Mouse (Mus musculus): ENCODE measurements at regions not wholly inside any gene's neighbourhood (a gene's known extent, or its start where the extent isn't known, plus 50 kb on each side); places are given as distances from the start of the nearest gene placed in this dataset.

DNA sequence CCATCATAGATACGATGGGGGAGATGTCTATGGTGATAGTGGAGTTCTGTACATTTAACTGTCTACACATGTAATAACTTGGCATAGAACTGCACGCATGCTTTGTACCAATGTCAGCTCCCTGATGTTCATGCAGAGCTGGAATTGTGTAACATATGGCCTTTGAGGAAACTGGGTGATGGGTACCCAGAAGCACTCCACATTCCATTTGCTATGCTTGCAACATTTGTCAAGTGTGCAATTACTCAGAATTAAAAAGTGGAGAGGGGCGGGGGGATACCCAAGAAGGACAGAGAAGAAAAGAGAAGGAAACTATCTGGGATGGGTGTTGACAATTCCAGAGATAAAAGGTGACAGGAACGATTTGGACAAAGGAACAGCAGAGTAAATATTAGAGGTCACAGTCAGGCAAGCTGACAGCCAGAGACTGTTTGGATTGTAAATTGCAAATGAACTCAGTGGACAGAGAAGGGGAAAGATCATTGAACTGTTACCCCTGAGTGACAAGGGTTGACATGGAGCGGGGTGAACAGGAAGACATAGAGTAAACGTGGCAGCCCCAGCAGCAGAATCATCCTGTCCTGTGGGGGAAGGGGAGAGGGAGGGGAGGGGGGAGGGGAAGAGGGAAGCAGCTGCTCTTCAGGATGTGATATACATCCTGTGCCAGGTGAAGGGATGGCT lies 390.1 kb upstream of the Jarid2 start:
- no peak for DNase-seq (ENCODE audit: low read depth, low spot score)

DNA sequence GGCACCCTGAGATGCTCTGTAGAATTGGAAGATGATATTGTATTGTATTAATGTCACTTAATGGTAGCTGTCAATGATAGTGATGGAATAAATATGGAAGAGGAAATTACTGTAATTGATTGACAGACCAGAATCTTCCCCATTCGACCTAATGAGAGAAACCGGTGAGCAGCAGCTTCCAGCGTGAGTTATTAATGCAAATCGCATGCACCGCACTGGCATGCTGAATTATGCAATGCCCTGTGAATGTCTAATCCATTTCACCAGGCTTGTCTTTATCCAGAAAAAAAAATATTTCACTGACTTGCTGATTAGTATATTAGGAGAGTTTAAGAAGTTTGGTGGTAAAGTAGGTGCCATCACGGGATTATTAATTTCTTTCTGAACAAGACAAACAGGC lies 384.2 kb upstream of the Jarid2 start:
- no peak for DNase-seq (ENCODE audit: low read depth, low spot score)

DNA sequence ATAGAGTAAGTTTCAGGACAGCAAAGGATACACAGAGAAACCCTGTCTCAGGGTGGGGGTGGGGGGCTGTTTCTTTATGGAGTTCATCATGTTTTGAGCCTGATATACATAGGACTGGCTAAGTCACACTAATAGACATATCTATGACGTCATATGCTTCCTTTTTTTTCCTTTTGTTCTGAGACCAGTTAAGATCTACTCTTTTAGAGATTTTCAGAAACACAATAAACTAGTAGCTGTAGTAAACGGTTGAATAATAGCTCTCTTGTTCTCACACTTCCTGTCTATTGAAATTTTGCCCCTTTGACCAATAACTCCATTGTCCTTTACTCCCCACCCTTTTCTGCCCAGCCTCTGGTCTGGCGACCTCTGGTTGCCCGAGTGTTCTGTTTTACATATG lies 382.6 kb upstream of the Jarid2 start:
- DNase-seq (ENCODE audit: low read depth, low spot score), result no peak

DNA sequence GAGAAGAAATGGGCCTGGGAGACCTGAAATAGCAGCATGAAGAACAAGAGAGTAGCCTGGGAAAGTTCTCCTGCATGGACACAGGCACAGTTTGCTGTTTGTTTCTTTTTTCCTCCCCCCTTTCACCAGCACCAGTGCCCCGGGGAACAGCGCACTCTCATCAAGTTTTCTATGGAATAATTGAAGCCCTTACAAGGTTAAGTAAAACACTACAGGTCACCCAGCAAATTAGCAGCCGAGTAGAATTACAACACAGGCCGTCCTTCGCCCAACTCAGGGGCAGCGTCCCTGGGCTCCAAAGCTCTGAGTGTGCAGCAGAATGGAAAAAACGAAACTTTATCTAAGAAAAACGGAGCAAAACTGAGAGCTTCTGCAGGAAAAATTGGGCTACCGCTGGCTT lies 381.6 kb upstream of the Jarid2 start:
- no peak for DNase-seq (ENCODE audit: low read depth, low spot score)

DNA sequence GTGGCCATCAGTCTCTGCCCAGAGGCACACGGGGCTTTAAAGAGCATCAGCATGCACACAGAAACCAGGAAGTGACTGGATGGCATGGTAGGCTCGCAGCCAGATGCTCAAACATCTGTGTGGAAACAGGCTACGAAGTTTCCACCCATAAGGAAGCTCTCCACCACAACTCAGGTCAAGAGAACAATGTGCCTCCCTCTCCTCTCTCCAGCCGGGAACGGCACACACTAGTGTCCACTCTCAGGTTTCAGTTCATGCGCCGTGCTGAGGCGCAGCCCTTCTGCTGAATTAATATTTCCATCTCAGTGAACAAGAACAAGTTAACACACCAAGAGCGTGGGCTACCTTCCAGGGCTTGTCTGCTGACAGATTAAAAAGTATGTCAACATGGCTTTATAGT lies 375.4 kb upstream of the Jarid2 start:
- DNase-seq (ENCODE audit: low read depth, low spot score), result no peak

DNA sequence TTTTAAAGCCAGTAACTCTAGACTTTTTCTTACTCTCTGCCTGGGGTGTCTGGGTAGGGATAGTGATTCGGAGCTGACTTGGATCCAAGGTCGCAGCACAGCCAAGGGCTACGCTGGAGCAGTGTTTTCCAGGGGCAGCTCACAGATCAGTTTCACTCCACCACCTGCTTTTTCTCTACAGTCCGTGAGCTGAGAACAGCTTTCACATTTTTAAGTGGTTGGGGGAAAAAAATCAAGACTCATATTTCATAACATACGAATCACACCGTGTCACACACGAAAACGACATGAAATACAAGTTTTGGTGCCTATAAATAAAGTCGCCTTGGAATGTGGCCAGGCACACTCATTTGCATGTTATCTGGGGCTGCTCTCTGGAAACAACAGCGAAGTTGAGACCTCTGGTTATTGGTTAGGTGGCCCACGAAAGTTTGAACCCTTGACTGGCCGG lies 373.5 kb upstream of the Jarid2 start:
- DNase-seq (ENCODE audit: low read depth, low spot score), result no peak

DNA sequence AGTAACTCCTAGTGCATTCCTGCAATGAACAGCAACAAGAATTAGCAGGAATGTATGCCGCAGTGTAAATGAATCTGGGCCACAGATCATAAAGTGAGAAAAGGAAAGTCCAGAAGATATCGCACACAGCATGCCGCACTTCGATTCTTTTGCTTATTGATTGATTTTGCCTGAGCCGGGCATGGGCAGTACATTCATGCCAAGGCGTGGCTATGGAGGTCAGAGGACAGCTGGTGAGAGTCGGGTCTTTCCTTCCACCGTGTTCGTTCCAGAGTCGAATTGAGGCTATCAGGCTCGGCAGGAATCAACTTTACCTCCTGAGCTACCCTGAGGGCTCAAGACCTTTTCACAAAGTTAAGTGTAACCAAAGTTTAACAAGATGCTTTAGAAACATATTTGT lies 372.3 kb upstream of the Jarid2 start:
- DNase-seq (ENCODE audit: low read depth, low spot score), result no peak

DNA sequence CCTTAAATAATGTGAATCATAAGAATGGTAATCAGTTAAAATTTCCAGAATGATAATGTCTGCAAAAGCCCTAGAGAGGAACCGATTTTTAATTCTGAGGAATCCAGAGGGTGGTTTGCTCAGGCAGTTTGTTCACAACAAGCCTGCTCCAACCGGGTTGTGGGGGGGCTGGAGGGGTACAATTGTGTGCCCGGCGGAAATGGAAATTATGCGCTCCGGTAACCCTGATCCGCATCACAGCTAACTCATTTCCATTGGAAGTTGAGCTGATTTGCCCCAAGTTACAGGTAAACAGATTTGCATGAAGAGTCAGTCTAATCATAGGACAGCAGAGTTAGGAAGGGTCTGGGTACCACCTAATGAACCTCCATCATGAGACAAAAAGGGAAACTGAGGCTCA lies 369.9 kb upstream of the Jarid2 start:
- no peak for DNase-seq (ENCODE audit: low read depth, low spot score)

DNA sequence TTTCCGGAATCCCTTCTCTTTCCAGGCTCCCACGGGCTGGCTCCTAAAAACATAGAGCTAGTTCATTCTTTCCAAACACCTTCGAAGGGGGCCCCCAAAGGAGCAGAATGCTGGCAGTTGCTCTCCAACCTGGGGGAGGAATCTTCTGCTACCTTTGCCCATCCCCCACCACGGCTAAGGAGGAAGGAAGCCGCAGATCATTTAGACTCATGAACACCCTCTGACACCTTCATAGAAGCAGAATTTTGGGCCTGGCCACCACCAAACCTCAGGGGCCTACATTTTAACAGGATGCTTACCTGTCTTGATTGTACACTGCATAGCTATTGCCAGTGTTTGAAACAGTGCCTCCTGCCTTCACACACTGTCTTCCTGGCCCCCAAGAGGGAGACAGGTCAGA lies 369.3 kb upstream of the Jarid2 start:
- no peak for DNase-seq (ENCODE audit: low read depth, low spot score)

DNA sequence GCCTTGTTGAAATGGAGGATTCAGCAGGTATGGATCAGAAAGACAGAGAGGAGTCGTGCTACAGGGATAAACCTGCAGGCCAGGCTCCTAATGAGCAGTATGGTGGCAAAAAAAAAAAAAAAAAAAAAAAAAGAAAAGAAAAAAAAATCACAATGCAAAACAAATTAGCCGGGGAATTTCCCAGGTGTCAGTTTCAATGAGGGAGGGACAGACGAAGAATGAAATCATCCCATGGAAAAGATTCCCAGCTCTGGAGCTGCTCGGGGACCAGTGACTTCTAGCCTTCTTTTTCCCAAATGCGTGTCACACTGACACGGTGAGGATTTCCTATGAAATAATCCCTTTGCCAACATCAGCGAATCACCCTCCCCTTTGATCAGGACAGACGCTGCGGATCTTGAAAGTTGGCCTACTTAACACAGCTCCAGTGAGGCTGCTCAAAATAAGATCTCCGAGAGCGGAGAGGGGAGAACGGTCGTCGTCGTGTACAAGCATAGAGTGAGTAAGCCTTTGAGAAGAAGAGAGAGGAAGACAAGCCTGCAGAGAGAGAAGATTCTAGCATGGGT lies 368.5 kb upstream of the Jarid2 start:
- DNase-seq (ENCODE audit: low read depth, low spot score), result no peak

DNA sequence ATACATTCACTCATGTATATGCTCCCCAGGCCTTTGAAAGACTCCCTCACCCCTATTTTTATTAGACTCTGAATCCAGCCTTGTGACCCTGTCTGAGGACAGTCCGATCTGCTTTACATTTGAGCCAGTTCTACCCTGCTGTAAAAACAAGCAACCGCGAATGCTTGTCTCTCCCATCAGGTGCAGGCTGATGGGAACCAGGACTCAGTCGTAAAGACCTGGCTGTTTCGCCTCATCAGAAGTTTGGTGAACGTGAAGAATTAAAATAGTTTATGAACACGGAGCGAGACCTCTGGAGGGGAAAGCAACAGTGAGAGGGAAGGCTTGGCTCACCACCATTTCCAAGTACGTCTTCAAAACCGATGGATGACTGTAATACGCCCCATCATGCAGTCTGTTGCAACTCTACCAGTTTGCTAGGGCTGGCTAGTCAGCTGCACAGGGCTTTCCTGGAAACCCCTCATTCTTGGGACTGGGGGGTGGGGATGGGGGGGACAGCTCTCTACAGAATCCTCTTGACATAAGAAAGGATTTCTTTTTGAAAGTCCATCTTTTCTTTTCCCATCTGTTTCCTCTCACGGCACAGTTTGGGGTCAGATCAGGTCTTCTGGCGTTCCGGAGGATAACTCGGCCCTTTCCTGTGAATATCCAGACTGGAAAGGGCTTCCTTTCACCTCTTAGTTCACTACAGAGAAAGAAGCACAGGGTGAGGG lies 366.8 kb upstream of the Jarid2 start:
- DNase-seq (ENCODE audit: low read depth, low spot score), result no peak

DNA sequence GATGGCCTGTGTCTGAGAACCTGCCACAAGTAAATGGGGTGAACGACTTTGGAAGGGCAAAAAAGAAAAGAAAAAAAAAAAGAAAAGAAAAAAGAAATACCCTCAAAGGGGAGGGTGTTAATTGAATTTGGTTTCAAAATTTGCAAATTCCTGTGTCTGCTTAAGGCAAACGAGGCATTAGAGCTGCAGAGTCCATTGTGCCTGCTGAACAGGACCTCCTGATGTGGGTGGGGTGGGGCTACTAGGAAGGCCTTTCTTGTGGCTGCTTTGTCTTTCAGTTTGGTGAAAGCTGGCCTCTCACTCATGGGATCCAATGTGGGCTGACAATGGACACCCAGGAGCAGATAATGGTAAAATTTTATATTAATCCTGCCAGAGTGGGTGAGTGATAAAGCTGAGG lies 366.3 kb upstream of the Jarid2 start:
- DNase-seq (ENCODE audit: low read depth, low spot score), result no peak

DNA sequence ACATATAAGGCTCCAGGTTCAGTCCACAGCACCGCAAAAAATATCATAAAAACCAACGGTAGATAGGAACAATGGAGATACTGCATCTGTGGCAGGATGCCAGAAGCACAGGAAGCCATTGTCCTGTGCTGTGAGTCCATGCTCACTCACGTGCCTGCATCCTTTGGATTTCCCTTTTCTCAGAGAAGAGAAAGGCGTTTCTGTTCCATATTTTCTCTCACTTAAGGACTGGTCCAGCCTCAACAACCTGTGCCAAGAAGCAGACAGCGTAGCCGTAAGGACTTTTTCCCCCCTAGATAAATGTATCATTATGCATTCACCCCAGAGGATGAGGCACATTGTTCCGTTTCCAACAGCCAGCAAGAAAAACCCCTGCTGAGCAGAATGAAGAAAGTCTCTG lies 360.0 kb upstream of the Jarid2 start:
- no peak for DNase-seq (ENCODE audit: low read depth, low spot score)

DNA sequence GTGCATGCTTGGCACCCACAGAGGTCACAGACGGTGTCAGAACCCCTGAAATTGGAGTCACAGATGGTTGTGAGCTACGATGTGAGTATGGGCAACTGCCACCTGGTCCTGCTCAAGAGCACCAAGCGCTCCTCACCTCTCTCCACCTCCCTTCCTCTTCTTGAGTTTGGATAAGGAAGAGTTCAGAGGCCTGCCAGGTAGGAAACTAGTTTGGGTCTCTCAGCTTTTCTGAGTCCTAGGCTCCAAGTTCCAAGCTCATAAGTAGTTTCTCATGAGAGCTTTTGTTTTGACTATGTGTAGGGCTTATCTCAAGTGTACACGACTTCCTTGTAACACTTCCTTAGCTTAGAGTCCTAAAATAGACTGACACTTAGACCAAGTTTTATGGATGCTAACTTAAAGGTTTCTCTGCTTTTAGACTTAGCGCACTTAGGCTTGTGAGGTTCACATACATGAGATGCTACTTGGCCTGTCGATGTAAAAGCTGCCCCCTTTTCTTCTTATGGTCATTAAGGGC lies 356.9 kb upstream of the Jarid2 start:
- DNase-seq (ENCODE audit: low read depth, low spot score), result no peak

DNA sequence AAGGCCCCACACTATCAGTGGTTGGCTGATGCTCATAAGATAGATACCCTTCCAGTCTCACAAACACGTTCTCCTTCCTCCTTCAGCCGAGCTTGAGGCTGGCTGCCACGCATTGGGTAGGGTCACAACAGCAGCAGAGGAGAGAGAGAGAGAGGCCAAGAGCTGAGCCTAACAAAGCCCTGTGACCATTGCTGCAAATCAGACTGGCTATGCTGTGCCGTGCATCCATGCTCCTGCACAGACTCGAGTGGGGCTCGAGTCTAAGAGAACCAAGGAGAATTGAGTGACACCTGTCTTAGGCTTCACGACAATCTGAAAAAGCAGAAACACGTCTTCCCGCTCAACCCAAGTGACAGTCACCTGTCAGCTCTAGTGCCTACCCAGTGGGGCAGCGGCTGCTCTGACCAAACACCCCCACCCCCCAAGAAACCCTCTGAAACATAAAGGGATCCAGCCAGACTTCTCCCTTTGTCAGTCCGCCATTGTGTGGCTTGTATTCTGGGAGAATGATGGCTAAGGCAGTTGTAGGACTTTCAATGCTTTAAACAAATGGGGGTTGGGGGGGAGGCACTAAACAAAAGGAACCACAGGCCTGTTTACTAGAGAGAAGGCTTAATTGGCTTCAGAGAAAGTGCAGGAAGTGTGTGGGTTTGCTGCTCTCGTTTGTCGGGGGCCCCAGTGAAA lies 353.7 kb upstream of the Jarid2 start:
- no peak for DNase-seq (ENCODE audit: low read depth, low spot score)

DNA sequence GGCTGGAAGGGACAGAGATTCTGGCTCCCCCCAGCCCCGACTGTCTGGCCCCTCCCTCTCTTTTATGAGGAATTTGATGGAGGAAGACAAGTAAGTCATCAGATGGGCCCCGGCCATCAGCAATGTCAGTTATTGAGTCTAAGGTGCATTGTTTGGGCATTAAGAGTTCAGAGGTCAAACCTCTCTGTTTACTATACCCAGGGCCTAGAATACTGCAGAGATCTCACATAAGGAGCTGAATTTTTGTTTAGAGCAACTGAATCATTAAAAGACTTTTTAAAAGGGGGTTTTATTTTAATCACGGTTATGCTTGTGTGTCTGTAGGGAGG lies 353.1 kb upstream of the Jarid2 start:
- no peak for DNase-seq (ENCODE audit: low read depth, low spot score)

DNA sequence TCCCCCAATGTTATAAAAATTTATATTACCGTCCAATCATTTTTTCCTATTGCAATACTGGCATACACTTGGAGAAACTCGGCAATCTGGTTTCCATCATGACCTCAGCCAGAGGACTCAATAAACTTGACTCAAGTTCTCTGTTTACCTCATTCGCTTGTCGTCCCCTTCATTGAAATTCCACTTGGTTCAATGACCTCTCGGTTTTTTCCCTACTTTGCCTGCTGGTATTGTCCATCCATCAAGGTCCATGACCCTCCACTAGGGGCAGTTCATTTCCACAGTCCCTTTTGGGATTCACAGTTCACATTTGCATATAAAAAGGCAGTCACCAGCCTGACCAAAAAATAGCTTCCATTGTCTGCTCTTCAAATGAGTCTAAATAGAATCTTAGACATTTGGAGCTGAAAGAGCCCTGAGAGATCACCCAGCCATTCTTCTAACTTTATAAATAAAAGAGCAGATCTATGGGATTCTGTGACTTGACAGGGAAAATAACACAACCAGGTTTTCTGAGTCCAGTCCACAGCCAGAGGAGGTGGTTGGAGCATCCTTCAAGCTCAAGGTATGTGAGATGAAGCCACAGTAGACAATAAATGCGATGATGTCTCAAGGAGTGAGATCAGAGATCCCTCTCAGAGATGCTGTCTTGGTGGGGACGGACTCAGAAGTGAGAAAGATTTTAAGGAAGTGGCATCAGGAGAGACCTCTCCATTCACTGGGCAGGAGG lies 347.4 kb upstream of the Jarid2 start:
- no peak for DNase-seq (ENCODE audit: low read depth, low spot score)

DNA sequence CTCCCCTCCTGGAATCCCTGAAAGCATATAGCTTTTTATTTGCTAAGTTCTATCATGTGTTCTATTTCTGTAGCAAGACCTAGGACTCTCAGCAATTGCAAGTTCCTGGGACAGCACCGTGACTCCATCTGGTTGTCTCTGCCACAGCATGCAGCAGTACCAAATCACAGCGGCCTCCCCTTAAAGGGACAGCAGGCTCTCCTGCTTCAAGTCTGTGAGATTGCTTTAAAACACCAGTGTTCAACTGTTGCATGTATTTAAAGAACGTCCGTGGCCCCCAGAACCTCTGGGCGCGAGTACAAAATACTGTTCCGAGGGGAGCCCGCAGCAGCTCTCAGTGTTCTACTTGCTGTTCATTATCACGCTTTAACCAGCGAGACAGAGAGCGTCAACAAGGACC lies 346.0 kb upstream of the Jarid2 start:
- DNase-seq (ENCODE audit: low read depth, low spot score), result no peak

DNA sequence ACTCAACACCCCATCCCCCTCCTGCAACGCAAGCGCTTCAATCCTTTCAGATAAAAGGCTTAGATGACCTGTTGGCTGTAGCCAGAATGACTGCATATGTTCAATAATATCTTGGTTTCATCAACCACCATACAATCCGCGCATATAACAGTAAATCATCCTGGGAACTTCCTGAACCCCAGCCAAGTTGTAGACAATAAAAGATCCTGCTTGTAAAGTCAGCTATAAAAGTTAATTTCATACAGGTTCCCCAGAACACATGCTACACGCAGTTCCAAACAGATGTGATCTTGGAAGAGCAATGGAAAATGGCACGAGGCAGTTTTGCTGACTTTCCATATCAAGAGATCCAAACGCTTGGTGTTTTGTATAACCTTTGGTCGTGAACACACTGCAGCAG lies 342.5 kb upstream of the Jarid2 start:
- no peak for DNase-seq (ENCODE audit: low read depth, low spot score)

DNA sequence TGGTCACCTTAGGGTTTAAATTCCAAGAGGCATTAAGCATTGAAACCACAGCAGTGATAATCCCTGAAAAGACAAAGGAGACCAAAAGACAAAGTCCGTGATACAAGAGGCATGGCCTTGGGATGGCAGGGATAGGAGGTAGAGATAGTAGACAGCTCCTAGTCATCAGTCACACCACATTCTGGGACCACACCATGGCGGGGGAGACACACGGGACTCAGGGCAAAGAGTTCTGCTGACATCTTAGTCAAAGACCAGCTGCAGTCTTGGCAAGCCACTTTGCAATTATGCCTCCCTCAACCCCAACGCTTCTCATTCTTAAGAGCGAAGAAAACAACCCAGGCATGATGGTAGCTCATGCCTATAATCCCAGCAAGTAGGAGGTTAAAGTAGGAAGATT lies 339.6 kb upstream of the Jarid2 start:
- DNase-seq (ENCODE audit: low read depth, low spot score), result no peak

DNA sequence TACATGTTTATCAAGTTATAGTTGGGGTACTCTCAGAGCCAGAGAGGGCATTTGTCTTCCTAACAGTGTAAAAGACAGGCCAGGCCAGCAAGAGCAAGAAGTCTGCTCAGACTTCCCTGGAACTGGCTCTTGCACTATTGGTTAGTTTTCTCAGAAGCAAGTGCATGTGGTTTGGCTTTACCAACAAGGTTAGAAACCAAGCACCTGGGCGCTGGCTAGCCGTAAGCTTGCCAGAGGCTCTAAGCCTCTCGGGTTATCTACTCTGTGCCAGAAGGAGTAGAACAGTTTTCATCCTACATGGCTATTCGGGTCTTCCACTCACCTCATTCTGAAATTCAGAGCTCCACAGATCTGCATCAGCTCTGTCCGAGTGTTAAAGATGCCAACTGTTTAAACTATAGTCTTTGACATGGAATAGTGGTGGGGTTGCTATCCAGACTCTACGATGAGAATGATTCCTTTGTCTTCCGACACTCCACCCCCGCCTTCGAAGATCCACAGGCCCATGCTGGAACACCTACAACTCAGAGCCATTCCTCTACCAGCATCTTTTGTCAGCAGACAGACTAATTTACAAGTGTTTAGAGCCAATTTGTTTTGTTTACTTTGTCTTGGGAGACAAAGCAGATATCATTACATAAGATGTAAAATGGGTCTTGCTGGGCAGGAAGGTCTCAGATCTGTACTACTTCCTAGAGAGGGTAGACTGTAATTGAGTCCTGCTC lies 338.4 kb upstream of the Jarid2 start:
- no peak for DNase-seq (ENCODE audit: low read depth, low spot score)

All from embryo, embryonic 11.5 days (tissue).